Mouse (Mus musculus): Measurements from ENCODE around the gene Ccdc7b.
"Not testable (repeated sequence)": the region's sequence is repeated elsewhere in the genome, so short reads cannot be mapped to it uniquely, and the experiment has no call there.

Ccdc7b gene

DNA sequence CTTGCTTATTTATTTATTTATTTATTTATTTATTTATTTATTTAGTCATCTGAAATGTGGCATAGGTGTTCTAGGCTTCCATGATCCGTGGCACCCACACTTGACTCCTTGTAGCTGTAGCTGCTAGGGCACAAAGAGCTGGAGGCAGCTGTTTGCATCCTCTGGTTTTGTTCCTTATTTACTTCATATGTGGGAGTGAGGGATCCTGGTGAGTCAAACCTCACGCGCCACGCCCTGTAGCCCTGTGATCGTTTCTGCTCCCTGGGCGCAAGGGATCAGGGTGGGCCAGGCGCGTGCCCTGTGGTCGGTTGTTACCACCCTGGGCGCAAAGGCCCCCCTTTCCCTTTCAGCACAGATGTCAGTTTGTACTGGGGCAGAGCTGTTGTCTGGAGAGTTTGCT is at the start of gene Ccdc7b:
Gene Ccdc7b (plus strand): TSS at position 301 of the 400 bp plus-strand sequence.
- DNase-seq (ENCODE audit: low read depth, low spot score): not testable (repeated sequence)

DNA sequence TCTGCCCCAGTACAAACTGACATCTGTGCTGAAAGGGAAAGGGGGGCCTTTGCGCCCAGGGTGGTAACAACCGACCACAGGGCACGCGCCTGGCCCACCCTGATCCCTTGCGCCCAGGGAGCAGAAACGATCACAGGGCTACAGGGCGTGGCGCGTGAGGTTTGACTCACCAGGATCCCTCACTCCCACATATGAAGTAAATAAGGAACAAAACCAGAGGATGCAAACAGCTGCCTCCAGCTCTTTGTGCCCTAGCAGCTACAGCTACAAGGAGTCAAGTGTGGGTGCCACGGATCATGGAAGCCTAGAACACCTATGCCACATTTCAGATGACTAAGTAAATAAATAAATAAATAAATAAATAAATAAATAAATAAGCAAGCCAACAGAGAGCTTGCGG is 1.5 kb upstream of the Ccdc7b start, which contains the start of gene Ccdc7a:
Gene Ccdc7a (minus strand): TSS at position 101 of the 400 bp plus-strand sequence.
- DNase-seq (ENCODE audit: low read depth, low spot score): not testable (repeated sequence)

DNA sequence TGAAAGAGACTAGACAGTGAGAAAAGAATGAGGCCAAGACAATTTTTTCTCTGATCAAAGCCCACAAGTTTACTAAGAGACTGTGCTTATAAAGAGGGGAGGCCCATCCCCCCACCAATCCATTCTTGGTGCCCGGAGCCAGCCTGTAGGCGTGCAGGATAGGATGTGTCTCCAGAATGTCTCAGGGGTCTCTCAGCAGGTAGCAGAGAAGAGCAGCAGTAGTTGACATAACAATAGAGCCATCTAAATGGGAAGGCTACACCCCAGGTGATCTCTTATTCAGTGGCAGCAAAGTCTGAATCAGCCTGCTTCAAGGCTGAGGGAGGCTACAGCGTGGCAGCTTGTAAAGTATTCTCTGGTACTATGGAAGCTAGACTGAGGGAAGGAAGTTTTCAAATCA is 48.8 kb downstream of the Ccdc7b start:
- DNase-seq (ENCODE audit: low read depth, low spot score): not testable (repeated sequence)

DNA sequence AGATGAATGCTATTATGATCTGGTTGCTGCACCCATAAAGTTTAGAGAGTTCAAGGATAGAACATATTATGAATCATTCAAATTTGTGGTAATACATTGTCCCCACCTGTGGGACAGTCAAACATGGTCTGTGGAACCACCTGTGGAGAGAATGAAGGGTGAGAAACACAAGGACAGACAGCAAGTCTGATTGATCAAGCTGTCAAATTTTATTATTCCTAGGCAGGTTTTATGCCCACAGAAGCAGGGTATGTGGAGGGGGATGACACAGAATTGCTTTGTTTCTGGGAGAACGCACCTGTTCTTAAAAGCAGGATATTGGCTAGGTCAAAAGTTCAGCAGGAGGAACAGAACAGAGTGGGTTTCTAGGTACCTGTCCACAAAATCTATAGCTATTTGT is 64.6 kb downstream of the Ccdc7b start, which contains the start of gene Gm10999:
Gene Gm10999 (minus strand): TSS at position 101 of the 400 bp plus-strand sequence.
- DNase-seq (ENCODE audit: low read depth, low spot score): no peak

DNA sequence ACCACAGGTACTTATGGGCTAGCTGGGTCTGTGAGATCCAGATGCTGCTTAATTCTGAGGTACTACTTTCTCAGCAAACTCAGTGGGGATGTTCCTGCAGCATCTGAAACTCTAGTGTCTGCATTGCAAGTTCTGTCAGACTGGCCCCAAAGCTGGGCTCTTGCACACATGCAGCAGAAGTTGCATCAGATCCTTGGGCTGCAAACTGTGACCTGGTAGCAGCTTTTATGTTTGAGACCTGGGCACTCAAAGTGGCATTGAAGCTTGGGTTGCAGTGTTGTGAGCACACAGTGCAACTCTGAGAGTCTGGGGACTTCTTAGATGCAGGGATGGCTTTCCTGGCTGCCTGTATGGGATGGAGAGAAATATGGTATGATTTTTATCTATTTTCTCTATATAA is 66.5 kb downstream of the Ccdc7b start:
- DNase-seq (ENCODE audit: low read depth, low spot score): no peak
